9 mouse cellular contexts compared by ENCODE assay signal in genomic region chr8:125756391-125757105, GRCm38 (mm10). TPM values are rescaled to one million over a fixed set of nuclear protein-coding genes. Genes with fewer than 3 reads are reported as not detected.
DNase-seq lines count a peak whose midpoint lies in the region; ATAC-seq and TF ChIP-seq lines count a peak whose summit lies in the region.
"Had no signal": no experiment of that assay in that cellular context is flagged by ENCODE, and none has a peak within 500 bp of the region (broad histone marks: within the 10 kb centered on the region; RNA-seq: fewer than 3 reads in every experiment).

No protein-coding gene starts in this region.

- DNase-seq in layer of hippocampus, postnatal 10 days (ENCODE audit: low spot score in 2 of 2), result peak; percentile 20 to 35
- DNase-seq in layer of hippocampus, adult 11-12 months (ENCODE audit: low spot score), result no peak
- peak; percentile 54 to 67 for DNase-seq in cerebellum, adult 18-20 months
- peak; percentile 6 for DNase-seq in heart, adult 8-10 months (ENCODE audit: low spot score)
- DNase-seq in thymus, adult 2 months, result no peak
- DNase-seq in left cerebral cortex, adult 8-10 months (ENCODE audit: low spot score in 2 of 2), result no peak
- no peak for DNase-seq in ovary, adult 18-20 months (ENCODE audit: low spot score)

- 69% methylated on average over 9 of the region's 9 CpGs for WGBS in midbrain, embryonic 12.5 days
- whole genome bisulfite sequencing in thymus, adult 2 months, result 78% methylated on average over 9 of the region's 9 CpGs

- no peak overlapping the region for H3K4me3 ChIP-seq in midbrain, embryonic 12.5 days
- H3K4me3 ChIP-seq in thymus, adult 2 months (ENCODE audit: control insufficient read depth, insufficient read depth, low read length), result no peak overlapping the region
- H3K4me3 ChIP-seq: neural tube, embryonic 12.5 days had no signal

- no peaks in the 10 kb centered on the region for H3K36me3 ChIP-seq in midbrain, embryonic 12.5 days
- H3K36me3 ChIP-seq in thymus, adult 2 months (ENCODE audit: control insufficient read depth, insufficient read depth, low read length), result no peaks in the 10 kb centered on the region

- H3K9ac ChIP-seq in midbrain, embryonic 12.5 days (replicated peaks), result no peak overlapping the region
- H3K9ac ChIP-seq: neural tube, embryonic 12.5 days had no signal

- no peaks in the 10 kb centered on the region for H3K27me3 ChIP-seq in midbrain, embryonic 12.5 days
- H3K27me3 ChIP-seq in thymus, adult 2 months (ENCODE audit: control insufficient read depth, insufficient read depth, low read length), result no peaks in the 10 kb centered on the region
- H3K27me3 ChIP-seq: neural tube, embryonic 12.5 days had no signal

- H3K9me3 ChIP-seq in midbrain, embryonic 12.5 days, result no peaks in the 10 kb centered on the region
- H3K9me3 ChIP-seq: neural tube, embryonic 12.5 days had no signal

- TF ChIP-seq CTCF in thymus, adult 2 months (IDR thresholded peaks at IDR 0.05; ENCODE audit: borderline replicate concordance, control insufficient read depth, extremely low read depth, insufficient read depth, low read length, poor library complexity), result no peak

- H3K27ac ChIP-seq in midbrain, embryonic 12.5 days (replicated peaks), result 0 out of 2 replicates have a peak overlapping the region, but pooled peaks have one; percentile 30
- H3K27ac ChIP-seq in thymus, adult 2 months (ENCODE audit: control insufficient read depth, insufficient read depth, low read length), result no peak overlapping the region
- H3K27ac ChIP-seq: neural tube, embryonic 12.5 days had no signal

- no peak for ATAC-seq in midbrain, embryonic 12.5 days (ENCODE audit: low FRiP score, low read depth)

- H3K4me1 ChIP-seq in midbrain, embryonic 12.5 days, result 0 out of 2 replicates have a peak, but pooled peaks cover 9% of the 10 kb centered on the region
- no peaks in the 10 kb centered on the region for H3K4me1 ChIP-seq in thymus, adult 2 months (replicated peaks; ENCODE audit: control insufficient read depth, insufficient read depth, low read length)

- no peak for TF ChIP-seq POLR2A in thymus, adult 2 months (IDR thresholded peaks at IDR 0.05; ENCODE audit: control insufficient read depth, extremely low read depth, insufficient read depth, low read length, poor library complexity)

- H3K4me2 ChIP-seq in midbrain, embryonic 12.5 days (replicated peaks), result no peak overlapping the region
- H3K4me2 ChIP-seq: neural tube, embryonic 12.5 days had no signal

RNA-seq across cellular contexts. Expression of gene Ntpcr, which starts 26.8 kb away (rescaled TPM):
- 10 to 100 TPM; 19.3 to 21.7 TPM for total RNA-seq in layer of hippocampus, postnatal 10 days (2021)
- total RNA-seq in heart, adult 8-10 months (2022), result 10 to 100 TPM; 14.6 to 18.4 (median 16.3) TPM
- 16.6 and 16.8 TPM in 2 replicates for polyA plus RNA-seq in midbrain, embryonic 12.5 days (2016; fragmentation: Nextera tagmentation; extraction: Ambion mirVana)
- 23.1 and 27.4 TPM in 2 replicates for polyA plus RNA-seq in thymus, adult 2 months (2012; rRNA removed)
- total RNA-seq in left cerebral cortex, adult 8-10 months (2022), result 10 to 100 TPM; 21.7 to 30.4 (median 22.8) TPM

Comparison
In these comparisons a context has a peak if more than half of its experiments do, and no peak if none do; other contexts are left out.
1. DNase-seq: peak in layer of hippocampus, postnatal 10 days (2 of 2), cerebellum, adult 18-20 months (2 of 2) and heart, adult 8-10 months (single experiment); none in layer of hippocampus, adult 11-12 months (single experiment), thymus, adult 2 months (single experiment), left cerebral cortex, adult 8-10 months (0 of 2) and ovary, adult 18-20 months (single experiment).